Mouse (Mus musculus) small intestine, adult 2 months (tissue): ENCODE results near the gene Ndufa6. TPM values are rescaled to one million over a fixed set of nuclear protein-coding genes. Genes with fewer than 3 reads are reported as not detected.

Experiments
- H3K27ac ChIP-seq: fragments of 200-500 bp; 2 replicates; pipeline ENCODE4 v1.5.1; 2012; ENCODE audit warnings: low read depth, low read length, control low read depth, inconsistent platforms; ENCODE audit not compliant: insufficient read depth
- H3K27me3 ChIP-seq: fragments of 200-500 bp; 2 replicates; pipeline ENCODE4 v1.6.1; 2012; ENCODE audit warnings: mild to moderate bottlenecking, moderate library complexity, low read length, inconsistent platforms; ENCODE audit not compliant: control insufficient read depth, insufficient read depth
- H3K36me3 ChIP-seq: fragments of 200-500 bp; 2 replicates; pipeline ENCODE4 v1.6.1; 2012; ENCODE audit warnings: mild to moderate bottlenecking, low read length, control low read depth, inconsistent platforms; ENCODE audit not compliant: control insufficient read depth, insufficient read depth
- H3K4me1 ChIP-seq: fragments of 200-500 bp; 2 replicates; pipeline ENCODE4 v1.6.1; 2012; ENCODE audit warnings: low read length, inconsistent platforms, mixed read lengths; ENCODE audit not compliant: control insufficient read depth, insufficient read depth, insufficient read length
- H3K4me3 ChIP-seq: fragments of 200-500 bp; 2 replicates; pipeline ENCODE4 v1.5.1; 2012; ENCODE audit warnings: low read depth, mild to moderate bottlenecking, control low read depth, inconsistent platforms, low read length, moderate library complexity
- CTCF ChIP-seq: fragments of 200-500 bp; IDR thresholded peaks from 2 replicates; pipeline ENCODE4 v1.5.1; 2012; ENCODE audit warnings: low read depth, mild to moderate bottlenecking, control low read depth, inconsistent platforms, low read length, moderate library complexity, mixed read lengths; ENCODE audit not compliant: insufficient replicate concordance, insufficient read length; ENCODE audit errors: extremely low read depth
- POLR2A ChIP-seq: fragments of 200-500 bp; IDR thresholded peaks from 2 replicates; pipeline ENCODE4 v1.6.1; 2012; ENCODE audit warnings: low read depth, mild to moderate bottlenecking, control low read depth, inconsistent platforms, low read length, moderate library complexity
- WGBS: fragments of 180-500 bp; shearing (Covaris S2); methylation state at CpG from one replicate; pipeline ENCODE4 v1.1.7; 2018; 5-methylcytosine and 5-hydroxymethylcytosine counted together
- polyA plus RNA-seq: library from polyadenylated mRNA; depleted of rRNA; stranded (reverse); fragments of >200 nt; gene quantifications from 2 replicates; pipeline ENCODE4 v1.2.3, GENCODE M21; 2012; rRNA removed

The Ndufa6 gene
- polyA plus RNA-seq, 1 experiment = 669 TPM

DNA sequence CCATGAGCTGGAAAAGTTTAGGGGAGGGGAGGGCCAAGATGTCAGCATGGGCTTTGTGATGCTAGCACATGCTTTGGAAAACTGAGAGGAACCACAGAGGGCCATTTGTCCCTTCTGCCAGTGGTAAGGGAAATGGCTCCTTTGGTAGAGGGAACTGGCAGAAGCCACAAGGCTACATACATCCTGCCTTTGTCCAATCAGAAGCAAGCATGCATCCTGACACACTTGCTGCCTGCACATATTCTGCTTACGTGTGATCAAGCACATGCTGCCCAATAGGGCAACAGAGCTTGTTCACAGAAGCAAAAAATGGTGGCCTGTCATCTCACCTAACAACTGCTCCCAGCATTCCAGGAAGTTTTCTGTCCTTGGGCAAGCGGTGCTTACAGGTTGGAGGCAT, 28.7 kb downstream of the Ndufa6 start:
- no peak for TF ChIP-seq POLR2A
- TF ChIP-seq CTCF = no peak
- H3K4me1 ChIP-seq = no peaks in the 10 kb centered on the region; the same call in 1 of the 2 replicates
- H3K36me3 ChIP-seq = peaks cover 8% of the 10 kb centered on the region
- WGBS = 65% methylated on average over 2 of the region's 2 CpGs
- H3K27ac ChIP-seq = no peak overlapping the region
- H3K27me3 ChIP-seq = no peaks in the 10 kb centered on the region
- H3K4me3 ChIP-seq = no peak overlapping the region

DNA sequence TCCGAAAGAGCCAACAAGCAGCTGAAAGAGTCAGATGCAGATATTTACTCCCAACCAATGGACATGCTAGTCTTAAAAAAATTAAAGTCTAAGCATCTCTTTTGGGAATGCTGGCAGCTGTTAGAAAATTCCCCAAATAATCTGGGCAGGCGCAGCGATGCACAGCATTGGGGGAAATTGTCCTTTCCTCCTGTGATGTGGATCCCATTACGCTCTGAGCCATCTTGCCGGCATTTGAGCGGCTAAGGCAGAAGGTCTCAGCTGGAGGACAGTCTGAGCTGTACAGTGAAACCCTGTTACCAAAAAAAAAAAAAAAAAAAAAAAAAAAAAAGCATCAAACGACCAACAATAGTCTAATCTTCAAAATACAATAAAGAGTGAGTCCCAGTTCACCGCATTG, 31.9 kb downstream of the Ndufa6 start:
- Histone ChIP-seq H3K27ac (no peak overlapping the region), H3K36me3 (no peaks in the 10 kb centered on the region), H3K27me3 (no peaks in the 10 kb centered on the region), H3K4me1 (no peaks in the 10 kb centered on the region; the same call in 1 of the 2 replicates), H3K4me3 (no peak overlapping the region)
- TF ChIP-seq POLR2A (no peak), CTCF (no peak)
- 72% methylated on average over 8 of the region's 8 CpGs for WGBS

DNA sequence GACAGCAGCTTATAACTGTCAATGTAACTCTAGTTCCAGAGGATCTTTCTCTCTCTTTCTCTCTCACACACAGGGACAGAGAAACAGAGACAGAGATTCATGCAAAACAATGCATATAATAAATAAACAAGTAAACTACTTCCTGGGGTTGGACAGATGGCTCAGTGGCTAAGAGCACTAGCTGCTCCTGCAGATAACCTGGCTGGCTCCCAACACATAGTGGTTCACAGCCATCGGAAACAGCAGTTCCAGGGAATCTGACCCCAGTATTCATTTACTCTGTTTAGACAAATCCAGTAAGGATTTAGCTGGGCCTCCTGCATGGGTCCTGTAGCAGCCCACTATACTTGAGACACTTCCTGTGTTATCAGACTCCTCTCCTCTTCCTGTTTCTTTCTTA, 34.5 kb downstream of the Ndufa6 start:
- TF ChIP-seq CTCF = no peak
- no peak for TF ChIP-seq POLR2A
- Histone ChIP-seq H3K27ac (no peak overlapping the region), H3K4me3 (no peak overlapping the region), H3K27me3 (no peaks in the 10 kb centered on the region), H3K4me1 (no peaks in the 10 kb centered on the region; the same call in 1 of the 2 replicates), H3K36me3 (no peaks in the 10 kb centered on the region)
- 29% methylated on average over 1 of the region's 1 CpGs for WGBS

DNA sequence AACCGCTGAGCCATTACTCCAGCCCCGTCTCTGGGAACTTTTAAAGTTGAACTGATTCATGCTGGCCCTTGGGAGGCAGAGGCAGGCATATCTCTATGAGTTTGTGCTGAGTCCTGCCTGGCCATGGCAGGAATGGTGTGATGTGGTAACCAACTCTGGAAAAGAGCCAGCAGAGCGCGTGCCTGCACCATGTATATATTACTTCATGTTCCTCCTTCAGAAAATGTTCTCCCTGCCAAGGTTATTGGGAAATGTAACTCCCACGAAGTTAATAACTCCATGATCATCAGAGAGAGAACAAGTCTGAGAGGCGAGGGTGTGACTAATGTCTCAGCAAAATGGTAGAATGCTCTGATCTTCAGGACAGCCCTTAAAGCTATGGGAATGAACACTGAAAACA, 36.3 kb downstream of the Ndufa6 start:
- 57% methylated on average over 6 of the region's 6 CpGs for WGBS

DNA sequence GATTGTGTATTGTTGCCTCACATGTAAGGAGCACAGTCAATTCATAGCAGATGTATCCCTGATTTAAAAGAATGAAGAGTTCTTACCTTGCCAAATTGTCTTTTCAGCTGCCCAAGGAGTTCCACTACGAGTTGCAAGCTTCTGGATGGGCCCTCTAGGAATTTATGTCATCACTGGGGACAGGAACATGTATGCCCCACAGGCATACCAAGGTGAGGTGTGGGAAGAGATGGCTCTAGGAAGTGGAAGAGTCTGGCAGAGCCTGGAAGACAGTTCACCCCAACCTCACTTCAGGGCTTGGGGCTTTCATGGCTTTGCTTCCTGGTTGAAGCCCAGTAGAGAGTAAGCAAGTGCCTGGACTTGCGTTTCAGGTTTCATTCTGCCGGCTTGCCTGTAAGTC, 45.7 kb downstream of the Ndufa6 start:
- H3K27ac ChIP-seq = no peak overlapping the region
- WGBS = 59% methylated on average over 3 of the region's 3 CpGs
- no peaks in the 10 kb centered on the region for H3K4me1 ChIP-seq
- no peak for TF ChIP-seq CTCF
- no peak overlapping the region for H3K4me3 ChIP-seq
- no peaks in the 10 kb centered on the region for H3K36me3 ChIP-seq
- no peaks in the 10 kb centered on the region for H3K27me3 ChIP-seq

More for the DNA sequence above, 36.3 kb downstream of the Ndufa6 start:
- Histone ChIP-seq H3K36me3 (no peaks in the 10 kb centered on the region), H3K4me1 (no peaks in the 10 kb centered on the region; the same call in 1 of the 2 replicates), H3K4me3 (no peak overlapping the region), H3K27me3 (no peaks in the 10 kb centered on the region), H3K27ac (no peak overlapping the region)
- TF ChIP-seq CTCF = no peak

DNA sequence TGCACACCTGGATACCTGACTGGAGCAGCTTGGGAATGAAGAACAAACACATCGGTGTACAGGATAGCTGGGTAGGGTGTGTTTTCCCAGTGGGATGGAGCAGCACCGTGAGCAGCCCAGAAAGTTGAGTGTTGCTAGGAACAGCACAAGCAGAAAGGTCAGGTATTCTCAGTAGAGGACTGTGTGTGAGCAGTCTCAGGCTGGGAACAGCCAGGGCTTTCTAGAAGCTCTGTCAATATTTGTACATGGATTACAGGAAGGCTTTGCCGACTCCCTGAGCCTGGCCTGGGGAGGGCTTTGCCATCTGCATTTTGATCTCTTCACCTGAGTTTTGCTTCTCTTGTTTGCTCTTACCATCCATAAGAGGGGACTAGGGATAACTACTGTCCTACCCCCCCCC, 47.0 kb downstream of the Ndufa6 start:
- Histone ChIP-seq H3K36me3 (no peaks in the 10 kb centered on the region), H3K27ac (no peak overlapping the region), H3K4me1 (no peaks in the 10 kb centered on the region), H3K27me3 (no peaks in the 10 kb centered on the region), H3K4me3 (no peak overlapping the region)
- TF ChIP-seq POLR2A (no peak), CTCF (no peak)
- 30% methylated on average over 3 of the region's 3 CpGs for WGBS

Other genes with a start within 250 kb of the Ndufa6 start
- gene Ccdc134, start 226.4 kb downstream of the Ndufa6 start, polyA plus RNA-seq = 5.6 and 6.9 TPM in 2 replicates
- gene Srebf2, start 207.1 kb downstream of the Ndufa6 start, polyA plus RNA-seq = 144 and 240 TPM in 2 replicates
- gene Shisa8, start 141.5 kb downstream of the Ndufa6 start, polyA plus RNA-seq = 0.38 and 2.6 TPM in 2 replicates
- 6.3 and 14.1 TPM in 2 replicates for gene Tnfrsf13c, start 130.0 kb downstream of the Ndufa6 start, polyA plus RNA-seq
- gene Cenpm, start 109.6 kb downstream of the Ndufa6 start, polyA plus RNA-seq = 5.8 and 16.4 TPM in 2 replicates
- 0.19 and 0.37 TPM in 2 replicates for gene 1500009C09Rik, start 101.9 kb downstream of the Ndufa6 start, polyA plus RNA-seq
- 0.24 and 0.52 TPM in 2 replicates for gene Sept3, start 79.4 kb downstream of the Ndufa6 start, polyA plus RNA-seq
- not detected in 2 replicates for gene Wbp2nl, start 55.4 kb downstream of the Ndufa6 start, polyA plus RNA-seq
- 83.2 and 196 TPM in 2 replicates for gene Naga, start 15.4 kb downstream of the Ndufa6 start, polyA plus RNA-seq
- 0.42 and 0.56 TPM in 2 replicates for gene Pheta2, start 15.4 kb downstream of the Ndufa6 start, polyA plus RNA-seq
- 200 and 394 TPM in 2 replicates for gene Smdt1, start 15.4 kb downstream of the Ndufa6 start, polyA plus RNA-seq
- gene Cyp2d22, start 25.9 kb upstream of the Ndufa6 start, polyA plus RNA-seq = 18.5 and 67.5 TPM in 2 replicates
- not detected in 2 replicates for gene Cyp2d11, start 39.7 kb upstream of the Ndufa6 start, polyA plus RNA-seq
- 0.16 and 0.77 TPM in 2 replicates for gene Cyp2d10, start 52.9 kb upstream of the Ndufa6 start, polyA plus RNA-seq
- gene Cyp2d9, start 79.1 kb upstream of the Ndufa6 start, polyA plus RNA-seq = 0.09 TPM in 1 of 2 replicates, not detected in the other
- not detected in 2 replicates for gene Cyp2d12, start 200.8 kb upstream of the Ndufa6 start, polyA plus RNA-seq